Mouse (Mus musculus): ENCODE data around the gene Sh3glb1. TPM values are rescaled to one million over a fixed set of nuclear protein-coding genes. Genes with fewer than 3 reads are reported as not detected.

Gene Sh3glb1
- polyA plus RNA-seq, 1 experiment from 2014 or later: 152 TPM

DNA sequence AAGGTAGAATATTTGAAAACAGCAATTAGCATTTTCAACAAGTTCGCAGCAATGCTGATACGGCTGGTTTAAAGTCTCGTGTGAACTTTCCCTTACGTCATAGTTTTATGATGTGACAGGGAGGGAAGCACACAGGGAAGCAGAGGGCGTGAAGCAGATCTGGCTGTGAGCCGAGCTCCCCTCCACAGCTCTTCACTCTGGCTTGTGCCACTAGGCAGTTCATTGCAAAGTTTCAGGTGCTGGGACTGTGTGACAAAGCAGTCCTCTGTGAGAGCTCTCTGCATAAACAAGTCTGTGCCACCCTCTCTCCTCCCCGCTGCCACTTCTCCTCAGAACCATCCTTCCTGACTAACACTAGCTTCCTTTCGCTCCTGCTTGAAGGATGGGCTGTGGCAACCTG lies 31.9 kb downstream of the Sh3glb1 start:
- H3K36me3 ChIP-seq: peaks cover 54% of the 10 kb centered on the region
- H3K4me3 ChIP-seq: no peak overlapping the region
- H3K9me3 ChIP-seq (replicated peaks): no peaks in the 10 kb centered on the region
- ATAC-seq (replicated peaks; ENCODE audit: insufficient number of reproducible peaks, insufficient read depth, low FRiP score, low read depth): 0 out of 2 replicates have a peak, but pooled peaks have one; percentile 31
- no peak overlapping the region for H3K27ac ChIP-seq
- H3K9ac ChIP-seq: no peak overlapping the region
- 75% methylated on average over 8 of the region's 8 CpGs for WGBS
- no peak overlapping the region for H3K4me2 ChIP-seq
- H3K4me1 ChIP-seq (replicated peaks): no peaks in the 10 kb centered on the region; the same call in 1 of the 2 replicates
- no peaks in the 10 kb centered on the region for H3K27me3 ChIP-seq

- Histone ChIP-seq H3K27ac (no peak overlapping the region), H3K4me3 (no peak overlapping the region), H3K4me2 (no peak overlapping the region), H3K9ac (no peak overlapping the region), H3K4me1 (replicated peaks) (no peaks in the 10 kb centered on the region; the same call in 1 of the 2 replicates), H3K9me3 (replicated peaks) (no peaks in the 10 kb centered on the region), H3K27me3 (no peaks in the 10 kb centered on the region), H3K36me3 (peaks cover 50% of the 10 kb centered on the region)
- WGBS: 86% methylated on average over 9 of the region's 9 CpGs
- ATAC-seq (replicated peaks; ENCODE audit: insufficient number of reproducible peaks, insufficient read depth, low FRiP score, low read depth): no peak
These were observed 32.5 kb downstream of the Sh3glb1 start for GRCm38 (mm10) chr3:144687618-144688017.

DNA sequence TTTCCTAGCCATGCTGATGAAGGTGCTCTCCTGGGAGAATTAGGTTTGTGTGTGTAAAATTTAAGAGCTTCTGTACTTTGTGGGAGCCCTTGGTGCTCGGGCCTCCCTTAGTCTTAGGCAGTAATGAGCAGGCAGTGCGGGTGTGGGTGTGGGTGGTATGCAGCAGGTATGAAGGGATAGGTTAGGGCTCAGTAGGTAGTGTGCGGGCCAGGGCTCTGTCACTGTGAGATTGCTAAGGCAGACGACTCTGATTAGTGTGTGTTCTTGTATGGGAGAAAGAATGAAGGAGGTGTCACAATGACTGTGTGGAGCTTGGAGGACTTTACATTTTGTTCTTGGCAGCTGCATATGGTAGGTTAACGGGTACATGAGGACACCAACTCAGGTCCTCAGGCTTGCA lies 34.0 kb downstream of the Sh3glb1 start:
- Histone ChIP-seq H3K4me2 (no peak overlapping the region), H3K27ac (no peak overlapping the region), H3K36me3 (peaks cover 44% of the 10 kb centered on the region), H3K27me3 (no peaks in the 10 kb centered on the region), H3K4me3 (no peak overlapping the region), H3K9me3 (replicated peaks) (no peaks in the 10 kb centered on the region), H3K9ac (no peak overlapping the region), H3K4me1 (replicated peaks) (no peaks in the 10 kb centered on the region; the same call in 1 of the 2 replicates)
- WGBS: 81% methylated on average over 5 of the region's 5 CpGs
- ATAC-seq (replicated peaks; ENCODE audit: insufficient number of reproducible peaks, insufficient read depth, low FRiP score, low read depth): no peak

DNA sequence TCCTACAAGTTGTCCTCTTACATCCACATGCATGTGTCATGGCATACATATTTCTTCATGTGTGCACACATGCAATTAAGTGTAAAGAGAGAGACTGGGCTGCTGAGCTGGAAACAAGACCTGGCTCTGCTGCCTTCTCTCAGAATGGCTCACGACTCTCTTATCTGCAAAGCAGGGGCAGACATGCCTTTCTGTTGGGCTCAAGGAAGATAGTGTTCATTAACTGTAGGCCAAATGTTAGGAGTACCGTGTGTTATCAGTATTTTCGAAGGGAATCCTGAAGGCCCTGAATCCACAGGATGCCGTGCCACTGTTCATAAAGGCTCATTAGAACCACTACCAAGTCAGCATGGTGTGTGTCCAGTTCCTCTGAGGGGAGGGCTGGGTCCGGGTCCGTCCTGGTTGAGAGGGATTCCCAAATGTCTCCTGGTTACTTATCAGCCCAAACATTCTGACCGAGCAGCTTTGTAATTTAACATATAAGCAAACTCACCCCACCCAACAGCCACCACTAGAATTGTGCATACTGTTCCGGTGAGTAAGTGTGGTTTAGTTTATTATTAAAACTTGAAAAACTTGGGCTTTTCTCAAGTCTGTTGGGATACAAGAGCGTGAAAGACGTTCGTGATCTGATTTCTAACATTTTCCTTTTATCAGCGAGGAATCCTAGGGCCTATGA lies 36.9 kb downstream of the Sh3glb1 start:
- no peak for ATAC-seq (replicated peaks; ENCODE audit: insufficient number of reproducible peaks, insufficient read depth, low FRiP score, low read depth)
- peaks cover 4% of the 10 kb centered on the region; the same call in 1 of the 2 replicates for H3K4me1 ChIP-seq (replicated peaks)
- H3K36me3 ChIP-seq: peaks cover 20% of the 10 kb centered on the region
- H3K27me3 ChIP-seq: no peaks in the 10 kb centered on the region
- H3K9ac ChIP-seq: no peak overlapping the region
- WGBS: 62% methylated on average over 12 of the region's 12 CpGs
- H3K27ac ChIP-seq: no peak overlapping the region
- no peak overlapping the region for H3K4me2 ChIP-seq
- H3K9me3 ChIP-seq (replicated peaks): no peaks in the 10 kb centered on the region
- H3K4me3 ChIP-seq: no peak overlapping the region

DNA sequence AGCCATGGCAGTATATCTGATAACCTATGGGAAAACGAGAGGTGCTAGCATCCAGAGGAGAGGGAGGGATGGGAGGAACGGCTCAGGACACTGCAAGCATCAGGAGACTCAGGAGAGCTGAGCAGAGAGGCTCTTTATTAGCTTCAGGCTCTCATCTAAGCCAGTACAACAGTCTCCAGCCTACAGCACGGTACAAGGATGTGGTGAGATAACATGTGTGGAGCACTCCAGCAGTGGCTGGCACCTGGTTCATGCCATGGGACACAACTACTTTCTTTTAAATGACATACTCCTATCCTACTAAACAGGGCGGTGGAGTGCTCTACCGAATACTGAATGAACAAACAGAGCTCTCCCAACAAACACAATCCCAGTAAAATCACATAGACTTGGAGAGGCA lies 38.6 kb downstream of the Sh3glb1 start:
- no peaks in the 10 kb centered on the region for H3K9me3 ChIP-seq (replicated peaks)
- no peak overlapping the region for H3K27ac ChIP-seq
- no peaks in the 10 kb centered on the region for H3K27me3 ChIP-seq
- peaks cover 11% of the 10 kb centered on the region; the same call in 1 of the 2 replicates for H3K36me3 ChIP-seq
- WGBS: 67% methylated on average over 5 of the region's 5 CpGs
- H3K4me3 ChIP-seq: no peak overlapping the region
- H3K9ac ChIP-seq: no peak overlapping the region
- no peak for ATAC-seq (replicated peaks; ENCODE audit: insufficient number of reproducible peaks, insufficient read depth, low FRiP score, low read depth)
- H3K4me1 ChIP-seq (replicated peaks): peaks cover 4% of the 10 kb centered on the region; the same call in 1 of the 2 replicates
- H3K4me2 ChIP-seq: no peak overlapping the region

GRCm38 (mm10) chr3:144679701-144680159 lies 40.4 kb downstream of the Sh3glb1 start:
- no peak overlapping the region for H3K27ac ChIP-seq
- no peak overlapping the region for H3K9ac ChIP-seq
- H3K27me3 ChIP-seq: no peaks in the 10 kb centered on the region
- ATAC-seq (replicated peaks; ENCODE audit: insufficient number of reproducible peaks, insufficient read depth, low FRiP score, low read depth): no peak
- WGBS: 75% methylated on average over 8 of the region's 8 CpGs
- H3K4me1 ChIP-seq (replicated peaks): peaks cover 4% of the 10 kb centered on the region; the same call in 1 of the 2 replicates
- no peak overlapping the region for H3K4me2 ChIP-seq
- H3K4me3 ChIP-seq: no peak overlapping the region
- H3K36me3 ChIP-seq: peaks cover 3% of the 10 kb centered on the region; the same call in 1 of the 2 replicates
- no peaks in the 10 kb centered on the region for H3K9me3 ChIP-seq (replicated peaks)

GRCm38 (mm10) chr3:144679137-144679536 lies 41.0 kb downstream of the Sh3glb1 start:
- no peak overlapping the region for H3K4me2 ChIP-seq
- 58% methylated on average over 4 of the region's 4 CpGs for WGBS

GRCm38 (mm10) chr3:144677751-144678150 lies 42.4 kb downstream of the Sh3glb1 start:
- Histone ChIP-seq H3K9ac (no peak overlapping the region), H3K27me3 (no peaks in the 10 kb centered on the region), H3K4me3 (no peak overlapping the region), H3K4me2 (no peak overlapping the region), H3K9me3 (replicated peaks) (no peaks in the 10 kb centered on the region), H3K4me1 (replicated peaks) (0 out of 2 replicates have a peak, but pooled peaks cover 4% of the 10 kb centered on the region), H3K36me3 (no peaks in the 10 kb centered on the region), H3K27ac (no peak overlapping the region)
- WGBS: 84% methylated on average over 6 of the region's 6 CpGs
- ATAC-seq (replicated peaks; ENCODE audit: insufficient number of reproducible peaks, insufficient read depth, low FRiP score, low read depth): no peak

More at GRCm38 (mm10) chr3:144679137-144679536, 41.0 kb downstream of the Sh3glb1 start:
- Histone ChIP-seq H3K9ac (no peak overlapping the region), H3K36me3 (no peaks in the 10 kb centered on the region), H3K4me3 (no peak overlapping the region), H3K27me3 (no peaks in the 10 kb centered on the region), H3K4me1 (replicated peaks) (peaks cover 4% of the 10 kb centered on the region; the same call in 1 of the 2 replicates), H3K27ac (no peak overlapping the region), H3K9me3 (replicated peaks) (no peaks in the 10 kb centered on the region)
- no peak for ATAC-seq (replicated peaks; ENCODE audit: insufficient number of reproducible peaks, insufficient read depth, low FRiP score, low read depth)

- WGBS: 82% methylated on average over 9 of the region's 9 CpGs
- H3K36me3 ChIP-seq: no peaks in the 10 kb centered on the region
- no peak for ATAC-seq (replicated peaks; ENCODE audit: insufficient number of reproducible peaks, insufficient read depth, low FRiP score, low read depth)
These were observed 43.9 kb downstream of the Sh3glb1 start for GRCm38 (mm10) chr3:144676249-144676648.

DNA sequence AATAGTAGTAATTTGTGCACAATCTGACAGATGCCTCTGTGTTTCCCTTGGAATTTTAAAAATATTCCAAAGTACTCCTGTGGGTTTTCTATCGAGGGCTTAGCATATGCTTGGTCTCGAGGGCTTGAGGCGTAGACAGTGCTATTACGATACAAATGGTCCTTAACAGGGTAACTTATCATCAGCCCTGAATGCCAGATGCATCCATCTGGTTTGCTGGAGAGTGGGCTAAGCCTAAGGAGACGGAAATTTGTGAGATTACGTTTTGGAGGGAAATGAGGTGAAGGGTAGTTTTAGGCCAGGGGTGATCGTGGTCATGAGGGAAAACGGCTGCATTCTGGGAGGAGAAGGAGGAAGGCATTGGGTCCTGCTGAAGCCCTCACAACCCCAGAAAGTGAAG lies 48.1 kb downstream of the Sh3glb1 start:
- H3K4me3 ChIP-seq: no peak overlapping the region
- ATAC-seq (replicated peaks; ENCODE audit: insufficient number of reproducible peaks, insufficient read depth, low FRiP score, low read depth): no peak
- no peaks in the 10 kb centered on the region for H3K27me3 ChIP-seq
- no peaks in the 10 kb centered on the region for H3K36me3 ChIP-seq
- no peak overlapping the region for H3K27ac ChIP-seq
- no peak overlapping the region for H3K9ac ChIP-seq
- H3K4me1 ChIP-seq (replicated peaks): peaks cover 6% of the 10 kb centered on the region; the same call in 1 of the 2 replicates
- no peaks in the 10 kb centered on the region for H3K9me3 ChIP-seq (replicated peaks)
- no peak overlapping the region for H3K4me2 ChIP-seq
- WGBS: 55% methylated on average over 8 of the region's 8 CpGs

More at GRCm38 (mm10) chr3:144676249-144676648, 43.9 kb downstream of the Sh3glb1 start:
- H3K9ac ChIP-seq: no peak overlapping the region
- no peaks in the 10 kb centered on the region for H3K9me3 ChIP-seq (replicated peaks)
- H3K27me3 ChIP-seq: no peaks in the 10 kb centered on the region
- H3K27ac ChIP-seq: no peak overlapping the region
- H3K4me2 ChIP-seq: no peak overlapping the region
- H3K4me3 ChIP-seq: no peak overlapping the region
- 0 out of 2 replicates have a peak, but pooled peaks cover 4% of the 10 kb centered on the region for H3K4me1 ChIP-seq (replicated peaks)

DNA sequence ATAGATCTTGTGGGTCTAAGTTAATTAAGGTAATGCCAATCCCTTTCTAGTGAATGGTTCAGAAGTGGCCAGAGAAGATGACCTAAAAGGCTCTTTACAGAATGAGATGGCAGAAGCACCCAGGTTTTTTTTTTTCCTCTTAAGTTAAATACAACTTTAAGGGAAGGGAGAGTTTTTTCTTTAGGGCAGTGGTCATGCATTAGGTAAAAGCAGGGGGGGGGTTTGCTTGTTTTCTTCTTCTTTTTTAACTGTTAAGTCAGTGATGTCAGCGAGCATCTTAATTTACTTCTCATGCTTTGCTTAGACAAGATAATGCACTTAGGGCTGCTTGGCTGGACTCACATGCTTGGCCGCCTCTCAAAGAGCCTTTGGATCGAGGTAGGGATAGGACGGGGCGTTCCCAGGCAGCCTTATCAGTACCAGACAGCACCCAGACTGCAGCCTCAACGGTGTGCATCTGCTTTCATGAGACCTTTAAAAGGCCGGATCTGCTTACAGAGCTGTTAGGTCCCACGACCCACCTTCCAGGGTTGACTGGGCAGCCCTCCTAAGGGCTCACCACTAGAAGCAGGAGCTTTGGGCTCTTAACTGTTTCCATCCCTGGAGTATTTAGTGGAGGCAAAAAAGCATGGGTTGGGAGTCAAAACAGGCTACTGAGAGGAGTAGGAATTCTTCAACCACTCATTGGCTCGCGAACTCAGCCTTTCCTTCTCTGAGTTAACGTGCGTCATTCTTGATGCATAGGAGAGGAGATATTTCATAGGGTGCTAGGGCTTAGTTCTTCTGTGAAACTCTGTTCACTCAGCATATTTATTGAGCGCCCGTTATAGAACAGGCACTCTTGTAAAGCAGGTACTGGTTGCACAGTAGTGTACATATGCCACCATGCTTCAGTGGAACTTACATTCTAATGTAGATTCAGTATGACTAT lies 49.9 kb downstream of the Sh3glb1 start:
- no peak overlapping the region for H3K27ac ChIP-seq
- no peak overlapping the region for H3K9ac ChIP-seq
- no peaks in the 10 kb centered on the region for H3K36me3 ChIP-seq
- peaks cover 7% of the 10 kb centered on the region; the same call in 1 of the 2 replicates for H3K4me1 ChIP-seq (replicated peaks)
- H3K4me3 ChIP-seq: no peak overlapping the region
- 40% methylated on average over 14 of the region's 14 CpGs for WGBS
- no peak for ATAC-seq (replicated peaks; ENCODE audit: insufficient number of reproducible peaks, insufficient read depth, low FRiP score, low read depth)
- no peak overlapping the region for H3K4me2 ChIP-seq
- no peaks in the 10 kb centered on the region for H3K9me3 ChIP-seq (replicated peaks)
- H3K27me3 ChIP-seq: no peaks in the 10 kb centered on the region

Measured in heart, embryonic 15.5 days (tissue).